Mouse (Mus musculus) liver, adult (tissue): Measurements from ENCODE around the gene Slc25a14.

ENCODE experiments used
- GATA4 ChIP-seq: IDR thresholded peaks from 2 replicates; pipeline ENCODE4 v1.6.1; 2014; ENCODE audit warnings: mild to moderate bottlenecking, low read length; ENCODE audit not compliant: insufficient replicate concordance

The Slc25a14 gene

DNA sequence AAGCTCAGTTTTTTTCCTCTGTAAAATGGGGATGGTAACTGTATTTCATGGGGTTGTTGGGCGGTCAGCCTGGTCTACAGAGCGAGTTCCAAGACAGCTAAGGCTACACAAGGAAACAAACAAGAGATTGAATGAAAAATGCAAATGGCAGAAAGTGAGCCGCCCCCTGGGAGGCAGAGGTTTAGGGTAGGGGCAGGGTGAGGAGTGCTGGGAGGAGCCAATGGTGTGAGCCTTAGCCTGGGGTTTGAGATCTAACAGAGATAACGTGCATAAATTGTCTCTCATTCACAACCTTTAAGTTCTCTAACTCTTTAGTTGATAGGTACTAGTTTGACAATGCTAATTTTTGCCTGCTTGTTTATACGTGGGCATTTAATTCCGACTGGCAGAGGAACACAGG is 71.2 kb downstream of the Slc25a14 start:
- TF ChIP-seq GATA4: peak; percentile 45; the same call in 1 of the 2 replicates

DNA sequence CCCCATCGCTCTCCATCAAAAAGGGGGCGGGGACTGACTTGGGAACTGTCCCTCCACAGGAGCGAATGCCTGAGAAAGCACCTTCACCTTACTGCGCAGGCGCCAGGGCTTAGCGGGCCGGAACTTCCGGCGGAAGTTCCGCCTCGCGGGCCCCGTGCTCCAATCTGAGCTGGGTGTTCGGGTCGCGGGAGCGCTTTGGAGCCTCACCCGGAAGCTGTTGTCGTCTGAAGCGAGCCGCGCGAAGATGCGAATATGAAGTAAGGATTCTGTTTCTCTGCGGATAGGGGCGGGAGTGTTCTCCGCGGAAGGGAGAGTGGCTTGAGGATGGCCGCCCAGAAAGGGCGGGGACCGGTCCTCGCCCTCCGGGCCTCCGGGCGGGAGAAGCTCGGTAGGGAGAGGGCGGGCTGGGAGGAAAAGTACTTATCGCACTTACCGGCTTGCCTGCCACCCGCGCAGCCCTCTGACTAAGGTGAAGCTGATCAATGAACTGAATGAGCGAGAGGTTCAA is 71.7 kb downstream of the Slc25a14 start, which contains the start of gene Rbmx2:
Gene Rbmx2, plus strand, starts transcription at position 141 of the 508 bp plus-strand sequence.
- TF ChIP-seq GATA4: no peak

GRCm38 (mm10) chrX:48709701-48710100 is 86.5 kb downstream of the Slc25a14 start:
- no peak for TF ChIP-seq GATA4
